Mouse (Mus musculus) embryonic facial prominence, embryonic 11.5 days (tissue): ENCODE data around the gene Leo1. TPM values are rescaled to one million over a fixed set of nuclear protein-coding genes. Genes with fewer than 3 reads are reported as not detected.

Experiments used
- ATAC-seq: fragments of 200-750 bp; cut with Nextera tagmentation; replicated peaks from 2 replicates; pipeline ENCODE4 v1.8.0; 2017; ENCODE audit warnings: low read depth; ENCODE audit not compliant: insufficient number of reproducible peaks, low FRiP score, low TSS enrichment
- DNase-seq: peaks from one replicate; pipeline ENCODE4 v3.0.0-alpha.2; 2015; ENCODE audit warnings: low spot score
- H3K27ac ChIP-seq: fragments of 300-500 bp; sonication (generic); replicated peaks from 2 replicates; pipeline ENCODE4 v1.5.1; 2014; ENCODE audit warnings: mild to moderate bottlenecking, low read depth, low read length, control low read depth
- H3K27me3 ChIP-seq: fragments of 300-500 bp; sonication (generic); 2 replicates; pipeline ENCODE4 v1.6.1; 2014; ENCODE audit warnings: mild to moderate bottlenecking, low read length, moderate library complexity, mixed read lengths; ENCODE audit not compliant: control insufficient read depth, insufficient read depth
- H3K36me3 ChIP-seq: fragments of 300-500 bp; sonication (generic); replicated peaks from 2 replicates; pipeline ENCODE4 v1.6.1; 2014; ENCODE audit warnings: low read depth, mild to moderate bottlenecking, low read length, moderate library complexity, mixed read lengths; ENCODE audit not compliant: control insufficient read depth, insufficient read depth
- H3K4me1 ChIP-seq: fragments of 300-500 bp; sonication (generic); 2 replicates; pipeline ENCODE4 v1.6.1; 2014; ENCODE audit warnings: low read length, mixed read lengths; ENCODE audit not compliant: control insufficient read depth, insufficient read depth
- H3K4me2 ChIP-seq: fragments of 300-500 bp; sonication (generic); 2 replicates; pipeline ENCODE4 v1.6.1; 2014; ENCODE audit warnings: low read depth, mild to moderate bottlenecking, control low read depth, low read length, moderate library complexity
- H3K4me3 ChIP-seq: fragments of 300-500 bp; sonication (generic); 2 replicates; pipeline ENCODE4 v1.5.1; 2014; ENCODE audit warnings: low read depth, low read length, control low read depth
- H3K9ac ChIP-seq: fragments of 300-500 bp; sonication (generic); replicated peaks from 2 replicates; pipeline ENCODE4 v1.6.1; 2014; ENCODE audit warnings: mild to moderate bottlenecking, control low read depth, low read length
- H3K9me3 ChIP-seq: fragments of 300-500 bp; sonication (generic); replicated peaks from 2 replicates; pipeline ENCODE4 v1.6.1; 2016; ENCODE audit warnings: mild to moderate bottlenecking, low read length, inconsistent platforms, mixed read lengths; ENCODE audit not compliant: control insufficient read depth
- WGBS: fragments of 180-500 bp; shearing (Covaris S2); extraction: QIAGEN DNeasy Blood & Tissue Kit; methylation state at CpG from one replicate; pipeline ENCODE4 v1.1.7; 2014; 5-methylcytosine and 5-hydroxymethylcytosine counted together
- polyA plus RNA-seq: library from polyadenylated mRNA; unstranded; fragments of >200 nt; fragmentation: Nextera tagmentation; extraction: Ambion mirVana; gene quantifications from 2 replicates; pipeline ENCODE4 v1.2.1, GENCODE M21; 2014

The Leo1 gene
- polyA plus RNA-seq, 1 experiment from 2014 or later: 50.7 TPM

- Histone ChIP-seq H3K36me3 (no peaks in the 10 kb centered on the region), H3K27ac (no peak overlapping the region), H3K9me3 (no peaks in the 10 kb centered on the region), H3K4me1 (no peaks in the 10 kb centered on the region; the same call in 1 of the 2 replicates), H3K4me2 (no peak overlapping the region), H3K9ac (no peak overlapping the region), H3K27me3 (no peaks in the 10 kb centered on the region), H3K4me3 (no peak overlapping the region)
- WGBS: 94% methylated on average over 2 of the region's 2 CpGs
- ATAC-seq: no peak
- DNase-seq: no peak
Observed at GRCm38 (mm10) chr9:75406121-75406520, 35.2 kb upstream of the Leo1 start.

- Histone ChIP-seq H3K36me3 (no peaks in the 10 kb centered on the region), H3K9ac (peak overlapping the region; percentile 40; the same call in 1 of the 2 replicates), H3K4me3 (peak overlapping the region; percentile 21), H3K27me3 (no peaks in the 10 kb centered on the region), H3K27ac (no peak overlapping the region), H3K4me1 (no peaks in the 10 kb centered on the region; the same call in 1 of the 2 replicates), H3K9me3 (no peaks in the 10 kb centered on the region), H3K4me2 (peak overlapping the region; percentile 44)
- peak; percentile 47 for DNase-seq
- no peak for ATAC-seq
- 16% methylated on average over 10 of the region's 10 CpGs for WGBS
Observed at GRCm38 (mm10) chr9:75407803-75408202, 33.5 kb upstream of the Leo1 start.

- DNase-seq: peak; percentile 51
- H3K4me2 ChIP-seq: peak overlapping the region; percentile 44
- WGBS: 7% methylated on average over 11 of the region's 11 CpGs
- no peak for ATAC-seq
- peak overlapping the region; percentile 95 for H3K4me3 ChIP-seq
- no peaks in the 10 kb centered on the region for H3K27me3 ChIP-seq
- peak overlapping the region; percentile 95 for H3K9ac ChIP-seq
- H3K4me1 ChIP-seq: no peaks in the 10 kb centered on the region; the same call in 1 of the 2 replicates
- H3K36me3 ChIP-seq: no peaks in the 10 kb centered on the region
- H3K9me3 ChIP-seq: no peaks in the 10 kb centered on the region
- H3K27ac ChIP-seq: no peak overlapping the region
Observed at GRCm38 (mm10) chr9:75408204-75408826, 33.0 kb upstream of the Leo1 start.

- peak; percentile 83 for ATAC-seq
Observed at GRCm38 (mm10) chr9:75409031-75409851, 32.1 kb upstream of the Leo1 start.

GRCm38 (mm10) chr9:75409852-75410378, 31.4 kb upstream of the Leo1 start, which contains the start of gene Mapk6:
Mapk6 (minus strand) TSS chr9:75410005.
- Histone ChIP-seq H3K9ac (peak within 1 kb of the TSS; percentile 95), H3K4me1 (no peaks in the 10 kb centered on the region; the same call in 1 of the 2 replicates), H3K4me2 (peak within 1 kb of the TSS; percentile 73), H3K4me3 (peak within 1 kb of the TSS; percentile 95), H3K9me3 (no peaks in the 10 kb centered on the region), H3K27ac (peak within 1 kb of the TSS; percentile 98), H3K27me3 (no peaks in the 10 kb centered on the region), H3K36me3 (no peaks in the 10 kb centered on the region)
- peak; percentile 93 for ATAC-seq
- peak; percentile 95 for DNase-seq
- under 1% methylated on average over 58 of the region's 58 CpGs for WGBS

More at GRCm38 (mm10) chr9:75409031-75409851, 32.1 kb upstream of the Leo1 start:
- Histone ChIP-seq H3K9me3 (no peaks in the 10 kb centered on the region), H3K9ac (peak overlapping the region; percentile 95), H3K4me1 (no peaks in the 10 kb centered on the region; the same call in 1 of the 2 replicates), H3K36me3 (no peaks in the 10 kb centered on the region), H3K4me3 (peak overlapping the region; percentile 95), H3K4me2 (peak overlapping the region; percentile 73), H3K27me3 (no peaks in the 10 kb centered on the region), H3K27ac (peak overlapping the region; percentile 98)
- DNase-seq: peak; percentile 66
- under 1% methylated on average over 53 of the region's 90 CpGs for WGBS

- H3K4me3 ChIP-seq: no peak overlapping the region
- H3K4me1 ChIP-seq: no peaks in the 10 kb centered on the region; the same call in 1 of the 2 replicates
- H3K36me3 ChIP-seq: no peaks in the 10 kb centered on the region
- H3K27me3 ChIP-seq: no peaks in the 10 kb centered on the region
- H3K9ac ChIP-seq: no peak overlapping the region
- H3K9me3 ChIP-seq: no peaks in the 10 kb centered on the region
- 73% methylated on average over 6 of the region's 6 CpGs for WGBS
- no peak overlapping the region for H3K27ac ChIP-seq
- H3K4me2 ChIP-seq: no peak overlapping the region
- ATAC-seq (no peak), DNase-seq (no peak)
Observed at GRCm38 (mm10) chr9:75410868-75411487, 30.3 kb upstream of the Leo1 start.

GRCm38 (mm10) chr9:75411584-75411983, 29.7 kb upstream of the Leo1 start:
- H3K4me3 ChIP-seq: no peak overlapping the region
- H3K36me3 ChIP-seq: no peaks in the 10 kb centered on the region
- WGBS: 86% methylated on average over 9 of the region's 9 CpGs
- no peak for ATAC-seq
- H3K9me3 ChIP-seq: no peaks in the 10 kb centered on the region
- H3K4me1 ChIP-seq: no peaks in the 10 kb centered on the region; the same call in 1 of the 2 replicates
- no peak overlapping the region for H3K4me2 ChIP-seq
- DNase-seq: no peak
- no peak overlapping the region for H3K27ac ChIP-seq
- H3K27me3 ChIP-seq: no peaks in the 10 kb centered on the region
- H3K9ac ChIP-seq: no peak overlapping the region
